Mouse (Mus musculus) thymus, adult 2 months (tissue): ENCODE measurements around the gene P3h2.

Source experiments
- CTCF ChIP-seq: fragments of 200-500 bp; IDR thresholded peaks from 2 replicates; pipeline ENCODE4 v1.5.1; 2012; ENCODE audit warnings: mild to moderate bottlenecking, control low read depth, low read length, moderate library complexity, borderline replicate concordance; ENCODE audit not compliant: control insufficient read depth, poor library complexity, insufficient read depth; ENCODE audit errors: extremely low read depth
- POLR2A ChIP-seq: fragments of 200-500 bp; IDR thresholded peaks from 2 replicates; pipeline ENCODE4 v1.6.1; 2012; ENCODE audit warnings: mild to moderate bottlenecking, low read length, control low read depth, moderate library complexity; ENCODE audit not compliant: control insufficient read depth, poor library complexity, insufficient read depth; ENCODE audit errors: extremely low read depth

DNA sequence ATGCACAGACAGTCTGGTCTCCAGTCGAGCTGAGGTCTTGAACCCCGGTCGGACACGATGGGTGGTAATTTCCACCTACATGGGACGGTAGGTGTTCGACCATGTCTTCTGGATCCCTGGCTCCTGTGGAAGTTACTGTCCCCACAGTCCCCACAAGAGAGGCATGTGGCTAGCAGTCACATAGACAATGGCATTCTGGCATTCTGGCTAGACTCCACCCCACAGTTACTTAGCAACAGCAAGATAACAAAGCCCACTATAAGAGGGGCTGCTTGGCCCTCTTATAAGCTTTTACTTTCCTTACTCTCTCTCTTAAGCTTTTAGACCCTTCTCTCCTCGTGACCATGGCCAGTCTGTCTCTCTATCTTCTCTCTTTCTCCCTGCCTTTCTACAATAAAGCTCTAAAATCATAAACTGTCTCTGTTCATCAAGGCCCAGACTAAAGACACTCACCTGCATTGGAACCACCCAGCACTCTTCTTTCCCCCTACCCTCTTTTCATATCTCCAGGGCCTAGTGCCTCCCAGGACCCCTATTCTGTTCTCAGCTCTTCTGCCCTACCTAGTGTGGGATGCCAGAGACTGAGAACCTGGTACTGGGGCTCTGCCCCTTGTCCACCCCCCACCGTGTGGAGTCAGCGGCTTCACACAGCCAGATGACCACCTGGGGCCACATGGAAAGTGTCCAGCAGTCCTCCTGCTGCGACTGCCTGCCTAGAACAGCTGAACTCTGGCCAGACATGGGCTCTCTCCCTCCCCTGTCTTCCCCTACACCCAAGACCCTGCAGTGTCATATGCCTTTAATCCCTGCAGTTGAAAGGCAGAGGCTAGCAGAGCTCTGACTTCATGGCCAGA is 28.1 kb downstream of the P3h2 start:
- TF ChIP-seq CTCF, result no peak
- no peak for TF ChIP-seq POLR2A
